Mouse (Mus musculus): ENCODE measurements around the gene Cntfr. TPM values are rescaled to one million over a fixed set of nuclear protein-coding genes. Genes with fewer than 3 reads are reported as not detected.
"Not testable (repeated sequence)": the region's sequence is repeated elsewhere in the genome, so short reads cannot be mapped to it uniquely, and the experiment has no call there.

Cntfr gene
- 1.4 TPM in 2 replicates for polyA plus RNA-seq (2012; rRNA removed)

DNA sequence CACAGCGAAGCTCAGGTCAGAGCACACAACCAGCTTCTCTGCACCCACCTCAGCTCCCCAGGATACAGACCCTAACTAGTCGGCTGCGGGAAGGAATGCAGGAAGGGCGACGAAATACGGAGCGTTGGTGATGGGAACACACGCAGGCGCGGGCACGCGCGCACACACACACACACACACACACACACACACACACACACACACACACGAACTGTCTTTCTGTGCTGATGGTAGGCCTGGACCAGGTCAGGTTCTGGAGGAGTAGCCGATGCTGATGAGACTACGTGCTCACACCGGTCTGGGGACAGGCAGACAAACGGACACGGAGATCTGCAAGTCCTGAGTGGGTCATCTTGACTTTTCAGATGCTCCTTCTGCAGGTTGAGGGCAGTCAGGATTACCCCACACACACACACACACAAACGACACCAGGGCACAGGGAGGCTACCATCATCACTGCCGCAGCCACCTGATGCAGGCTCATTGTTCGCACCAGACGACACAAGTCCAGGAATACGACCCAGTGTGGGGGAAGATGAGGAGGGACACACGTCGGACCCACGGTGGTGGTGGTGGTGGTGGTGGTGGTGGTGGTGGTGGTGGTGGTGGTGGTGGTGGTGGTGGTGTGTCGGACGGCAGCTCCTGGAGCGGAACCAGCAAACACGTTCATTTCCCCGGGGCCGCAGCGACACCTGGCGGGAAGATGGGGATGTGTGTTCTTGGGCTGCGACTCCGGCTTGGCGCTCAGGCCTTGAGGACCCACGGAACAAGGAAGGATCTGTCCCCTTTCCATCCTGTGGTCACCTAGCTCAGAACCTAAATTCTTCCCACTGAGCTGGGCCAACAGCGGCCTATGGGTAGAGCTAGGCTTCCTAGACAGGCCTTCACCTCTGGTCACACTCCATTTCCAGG is at the start of gene Cntfr:
Gene Cntfr, minus strand, starts transcription at position 160 of the 912 bp plus-strand sequence.
- not testable (repeated sequence) for DNase-seq (ENCODE audit: low read depth, low spot score)
- 17% methylated on average over 36 of the region's 40 CpGs for WGBS

DNA sequence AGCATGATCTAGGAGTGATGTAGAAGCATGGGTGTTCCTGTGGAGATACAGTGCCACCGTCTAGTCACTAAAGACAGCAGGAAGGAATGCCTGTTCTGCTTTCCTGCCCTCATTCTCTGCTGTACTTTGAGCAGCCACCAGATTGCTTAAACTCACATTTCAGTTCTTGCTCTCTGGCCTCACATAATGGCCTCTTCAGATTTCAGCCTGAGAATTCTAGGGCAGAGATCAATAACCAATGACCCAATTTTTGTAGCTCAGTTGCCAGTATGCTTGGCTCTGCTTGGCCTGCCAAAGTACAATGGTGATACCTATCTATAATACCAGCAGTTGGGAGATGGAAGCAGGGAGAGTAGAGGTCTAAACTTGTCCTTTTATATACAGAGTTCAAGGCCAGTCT is 48.1 kb upstream of the Cntfr start:
- WGBS, result 83% methylated on average over 1 of the region's 1 CpGs

DNA sequence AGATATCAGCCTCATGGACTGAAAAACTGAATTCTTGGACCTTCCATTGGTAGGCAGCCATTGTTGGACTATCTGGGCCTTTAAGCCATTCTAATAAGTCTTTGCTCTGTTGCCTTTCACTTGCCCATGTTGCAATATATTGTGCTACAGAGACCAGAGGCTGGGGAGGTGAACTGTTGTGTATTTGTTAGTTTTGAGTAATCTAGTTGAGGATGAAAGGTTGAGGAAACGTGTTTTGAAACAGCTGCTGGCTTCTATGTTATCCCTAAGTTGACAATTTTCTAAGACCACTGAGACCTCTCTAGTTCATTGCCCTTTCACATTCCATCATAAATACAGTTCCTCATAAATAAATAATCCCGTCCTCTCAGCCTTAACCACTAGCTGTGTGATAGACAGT is 47.2 kb upstream of the Cntfr start:
- WGBS, result 81% methylated on average over 2 of the region's 2 CpGs
- no peak for DNase-seq (ENCODE audit: low read depth, low spot score)

More for the DNA sequence above, 48.1 kb upstream of the Cntfr start:
- no peak for DNase-seq (ENCODE audit: low read depth, low spot score)

DNA sequence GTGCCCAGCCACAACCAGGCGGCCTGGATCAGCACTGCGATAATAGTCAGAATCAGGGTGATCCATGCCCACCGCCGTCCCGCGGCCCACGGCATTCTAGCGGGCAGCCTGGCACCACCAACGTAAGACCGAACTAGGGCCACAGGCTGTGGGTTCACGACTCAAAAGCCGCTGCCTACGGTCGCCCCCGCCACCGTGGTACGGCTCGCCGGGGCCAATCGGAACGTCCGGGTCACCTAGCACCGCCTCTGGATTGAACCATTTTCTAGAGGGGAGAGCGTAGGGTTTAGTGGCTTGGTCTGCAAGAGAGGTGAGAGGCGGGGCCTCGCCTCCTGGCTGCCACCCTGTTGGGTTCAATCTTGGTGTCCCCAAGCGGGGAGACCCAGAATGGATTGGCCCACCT is 44.3 kb upstream of the Cntfr start:
- DNase-seq (ENCODE audit: low read depth, low spot score), result peak; percentile 73
- WGBS, result under 1% methylated on average over 27 of the region's 27 CpGs

DNA sequence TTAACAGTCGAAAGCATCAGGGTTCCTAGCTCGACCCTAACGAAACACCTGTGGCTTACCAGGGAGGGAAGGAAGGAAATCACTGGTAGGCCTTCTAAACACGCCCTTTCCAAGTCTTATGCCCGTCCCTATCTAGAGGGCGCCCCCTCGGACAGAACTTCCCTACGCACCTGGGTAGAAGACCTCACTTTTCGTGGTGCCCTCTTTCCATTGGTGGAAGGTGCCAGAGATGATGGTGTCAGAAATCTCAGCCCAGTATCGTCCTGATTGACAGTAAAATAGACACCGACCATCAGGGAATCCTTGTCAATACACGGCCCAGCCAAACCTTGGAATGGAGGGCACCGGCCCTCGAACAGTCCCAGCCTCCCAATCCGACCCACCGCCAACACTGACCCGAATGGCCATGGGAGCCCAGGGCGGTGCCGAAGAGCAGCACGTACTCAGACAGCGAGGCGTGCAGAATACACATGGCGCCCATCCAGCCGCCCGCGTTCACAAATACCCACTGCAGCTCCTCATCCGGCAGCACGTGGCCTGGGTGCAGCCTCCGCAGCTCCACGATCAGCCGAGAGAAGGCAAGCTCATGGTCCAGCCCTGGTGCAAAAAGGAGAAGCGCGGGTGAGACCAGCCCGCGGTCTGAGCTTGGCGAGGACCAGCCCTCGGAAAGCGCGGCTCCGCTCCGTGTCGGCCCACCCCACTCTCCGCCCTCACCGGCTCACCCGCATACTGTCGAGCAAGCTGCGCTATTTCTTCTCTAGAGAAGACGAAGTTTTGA is 43.7 kb upstream of the Cntfr start:
- 1% methylated on average over 48 of the region's 48 CpGs for WGBS

DNA sequence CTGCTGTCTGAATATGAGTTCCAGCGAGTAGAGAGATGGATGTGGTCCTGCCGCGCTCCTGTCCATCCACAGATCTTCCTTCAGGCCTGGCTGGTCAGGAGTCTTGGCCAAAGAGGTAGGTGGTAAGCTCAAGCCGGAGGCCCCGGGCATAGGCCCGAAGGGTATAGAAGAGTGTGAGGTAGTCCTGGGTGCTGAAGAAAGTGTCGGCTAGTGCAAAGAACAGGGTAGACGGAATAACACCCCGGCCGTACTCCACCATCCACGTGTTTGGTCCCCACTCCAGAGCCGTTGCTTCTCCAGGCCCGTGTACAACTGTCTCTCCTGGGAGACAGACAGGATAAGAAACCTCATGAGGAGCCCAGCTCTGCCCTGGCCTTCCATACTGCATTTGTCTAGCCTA is 42.4 kb upstream of the Cntfr start:
- WGBS, result 85% methylated on average over 13 of the region's 13 CpGs
- no peak for DNase-seq (ENCODE audit: low read depth, low spot score)

More for the DNA sequence above, 43.7 kb upstream of the Cntfr start:
- DNase-seq (ENCODE audit: low read depth, low spot score), result no peak

DNA sequence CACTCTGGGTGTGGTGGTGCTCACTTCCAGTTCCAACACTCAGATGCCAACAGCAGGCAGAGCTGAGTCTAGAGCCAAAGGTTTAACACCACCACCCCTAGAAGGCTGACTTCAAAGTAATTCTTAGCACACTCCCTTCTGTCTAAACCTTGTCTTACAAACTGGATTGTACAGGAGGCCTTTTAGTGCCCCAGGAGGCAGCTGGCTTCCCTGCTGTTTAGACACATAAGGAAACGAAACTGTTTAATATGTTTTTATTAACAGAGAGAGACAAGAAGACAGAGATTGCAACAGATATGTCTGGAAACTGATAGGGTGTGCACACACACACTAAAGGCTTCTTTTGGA is 41.3 kb upstream of the Cntfr start:
- 25% methylated on average over 1 of the region's 1 CpGs for WGBS

DNA sequence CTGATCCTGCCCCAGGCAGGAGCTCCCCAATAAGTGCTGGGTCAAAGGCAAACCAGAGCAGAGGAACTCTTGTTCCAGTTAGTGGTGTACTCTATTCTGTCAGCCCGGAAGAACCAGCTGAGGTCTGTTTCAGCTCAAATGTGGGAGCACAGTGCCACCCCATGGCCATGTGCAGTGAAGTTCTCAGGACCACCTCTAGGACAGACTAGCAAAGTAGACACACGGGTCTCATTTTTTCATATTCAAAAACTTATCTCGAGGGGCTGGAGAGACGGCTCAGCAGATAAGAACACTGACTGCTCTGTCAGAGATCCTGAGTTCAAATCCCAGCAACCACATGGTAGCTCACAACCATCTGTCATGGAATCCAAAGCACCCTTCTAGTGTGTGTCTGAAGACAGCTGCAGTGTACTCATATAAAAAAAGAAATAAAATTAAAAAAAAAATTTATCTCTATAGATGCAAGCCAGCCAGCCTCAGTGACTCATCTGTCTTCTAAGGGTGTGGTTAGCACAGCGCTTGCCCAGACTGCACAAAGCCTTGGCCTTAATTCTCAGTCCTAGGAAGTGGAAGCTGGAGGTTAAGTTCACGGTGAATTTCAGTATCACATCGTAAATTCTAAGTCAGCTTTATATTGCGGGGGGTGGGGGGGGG is 40.8 kb upstream of the Cntfr start:
- WGBS, result 7% methylated on average over 8 of the region's 8 CpGs
- no peak for DNase-seq (ENCODE audit: low read depth, low spot score)

More for the DNA sequence above, 41.3 kb upstream of the Cntfr start:
- no peak for DNase-seq (ENCODE audit: low read depth, low spot score)

DNA sequence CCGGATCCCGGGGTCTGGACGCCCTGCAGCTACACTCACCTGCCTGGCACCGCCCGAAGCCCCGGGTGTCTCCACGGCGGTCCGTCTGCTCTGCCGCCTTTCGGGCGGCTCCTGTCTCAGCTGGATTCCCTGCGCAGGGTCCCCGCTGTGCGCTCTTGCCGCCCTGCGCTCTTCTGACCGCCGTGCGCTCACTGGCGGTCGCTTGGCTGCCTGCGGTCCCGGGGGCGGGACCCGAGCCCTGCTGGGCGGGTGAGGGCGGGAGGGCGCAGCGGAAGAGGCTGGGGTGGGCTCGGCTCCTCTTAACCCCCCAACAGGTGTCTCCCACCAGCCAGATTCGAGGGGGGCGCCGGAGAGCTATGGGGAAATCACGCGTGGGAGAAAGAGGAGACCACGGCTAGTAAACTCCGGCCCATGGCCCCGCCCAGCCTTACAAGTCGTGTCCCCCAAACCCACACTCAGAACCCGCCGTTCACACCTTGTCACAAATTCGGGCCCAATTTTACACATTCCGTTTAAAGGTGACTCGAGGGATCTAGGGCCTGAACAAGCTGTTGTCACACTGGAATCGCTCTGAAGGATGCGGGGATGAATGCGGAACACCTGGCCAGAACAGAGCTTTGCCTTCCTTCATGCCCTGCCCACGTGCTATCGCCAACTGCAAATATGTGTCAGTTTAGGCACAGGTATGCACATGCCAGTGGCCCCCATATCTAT is 34.3 kb upstream of the Cntfr start, which contains the start of gene Arid3c:
Gene Arid3c, minus strand, starts transcription at position 91 of the 714 bp plus-strand sequence.
- WGBS, result 1% methylated on average over 50 of the region's 50 CpGs
- DNase-seq (ENCODE audit: low read depth, low spot score), result no peak

DNA sequence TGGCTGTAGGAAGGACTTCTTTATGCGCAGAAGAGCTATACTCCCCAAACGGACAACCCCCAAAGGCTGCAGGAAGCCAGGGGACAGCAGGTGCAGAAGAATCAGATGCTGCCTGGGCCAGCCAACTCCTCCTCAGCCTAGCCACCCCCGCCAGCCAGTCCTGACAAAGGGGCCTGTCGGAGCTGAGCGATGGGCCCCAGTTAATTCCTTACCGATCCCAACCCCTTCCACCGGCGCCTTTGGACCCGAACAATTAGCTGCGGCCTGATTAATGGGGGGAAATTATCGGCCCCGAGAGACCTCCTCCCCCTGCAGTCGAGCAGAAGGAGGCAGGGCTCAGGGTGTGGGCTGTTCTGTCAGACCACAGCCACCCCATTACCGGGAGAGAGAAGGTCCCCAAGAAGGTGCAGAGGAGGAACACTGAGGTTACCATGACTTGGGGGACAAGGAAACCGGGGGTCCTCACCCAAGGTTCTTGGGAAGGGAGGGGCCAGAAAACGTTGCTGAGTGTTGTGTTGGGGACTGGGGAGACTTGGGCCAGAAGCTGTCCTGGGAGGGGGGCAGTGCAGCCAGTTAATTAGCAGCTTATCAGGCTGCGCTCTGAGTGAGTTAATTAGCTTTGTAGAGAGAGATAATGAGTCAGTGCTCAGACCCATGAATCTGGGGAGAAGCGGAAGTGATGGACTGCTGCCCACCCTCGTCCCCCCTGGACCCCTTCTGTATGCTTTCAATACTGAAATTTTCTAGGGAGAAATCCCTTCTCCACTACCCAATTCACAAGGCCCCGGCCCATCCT is 30.1 kb upstream of the Cntfr start:
- DNase-seq (ENCODE audit: low read depth, low spot score), result no peak
- WGBS, result 27% methylated on average over 20 of the region's 20 CpGs

DNA sequence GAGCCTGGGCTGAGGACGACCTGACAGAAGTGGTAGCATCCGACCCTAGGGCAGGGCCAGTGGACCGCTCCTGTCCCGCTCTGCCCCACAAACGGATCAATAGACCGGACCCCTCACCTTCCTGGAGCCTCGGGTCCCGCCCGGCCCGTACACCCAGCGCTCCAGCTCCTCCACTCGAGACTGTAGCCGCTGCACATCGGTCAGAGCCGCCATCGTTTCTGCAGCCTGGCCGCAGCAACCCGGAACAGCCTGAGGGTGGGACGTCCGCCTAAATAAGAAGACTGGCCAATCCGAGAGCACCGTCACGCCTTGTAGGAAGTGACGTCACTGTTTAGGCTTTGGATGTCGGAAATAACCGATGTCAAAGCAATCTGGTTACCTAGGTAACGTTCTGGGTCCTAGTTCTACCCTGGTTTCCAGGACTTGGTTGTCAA is 26.0 kb upstream of the Cntfr start, which contains the start of gene Dctn3:
Gene Dctn3, minus strand, starts transcription at position 253 of the 434 bp plus-strand sequence.
- DNase-seq (ENCODE audit: low read depth, low spot score), result peak; percentile 89
- WGBS, result under 1% methylated on average over 27 of the region's 27 CpGs

DNA sequence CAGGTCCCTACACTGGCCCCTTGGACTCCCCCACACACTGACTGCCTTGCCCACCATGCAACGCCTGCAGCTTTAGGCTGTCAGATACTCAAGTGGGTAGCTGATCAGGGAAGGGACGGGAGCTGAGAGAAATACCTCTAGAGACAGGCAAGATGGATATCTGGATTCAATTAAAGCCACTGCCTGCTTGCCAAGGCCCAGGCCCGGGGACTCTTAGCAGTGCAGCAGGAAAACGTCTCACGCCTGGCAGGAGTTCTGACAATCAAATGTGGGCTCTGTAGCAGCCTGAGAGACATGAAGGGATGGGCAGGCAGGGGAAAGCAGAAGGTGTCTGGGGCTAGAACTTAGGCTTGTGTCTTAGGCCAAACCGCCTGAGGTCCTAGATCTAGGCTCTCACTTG is 19.9 kb upstream of the Cntfr start:
- no peak for DNase-seq (ENCODE audit: low read depth, low spot score)
- WGBS, result 88% methylated on average over 6 of the region's 6 CpGs

DNA sequence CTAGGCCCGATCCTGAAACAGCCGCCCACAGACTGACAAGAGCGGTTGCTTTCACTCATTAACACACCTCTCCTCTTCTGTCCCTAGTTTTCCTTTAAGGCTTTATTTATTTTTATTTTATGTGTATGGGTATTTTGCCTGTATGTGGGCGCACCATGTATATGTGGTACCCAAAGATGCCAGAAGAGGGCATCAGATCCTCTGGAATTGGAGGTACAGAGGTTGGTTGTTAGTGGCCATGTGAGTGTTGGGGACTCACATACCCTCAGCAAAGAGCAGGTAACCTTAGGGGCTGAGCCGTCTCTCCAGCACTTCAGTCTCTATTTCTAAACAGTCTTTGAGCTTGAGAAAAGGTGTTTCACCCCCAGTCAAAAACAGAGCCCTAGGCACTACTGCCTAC is 18.7 kb upstream of the Cntfr start:
- 85% methylated on average over 5 of the region's 5 CpGs for WGBS
- no peak for DNase-seq (ENCODE audit: low read depth, low spot score)

DNA sequence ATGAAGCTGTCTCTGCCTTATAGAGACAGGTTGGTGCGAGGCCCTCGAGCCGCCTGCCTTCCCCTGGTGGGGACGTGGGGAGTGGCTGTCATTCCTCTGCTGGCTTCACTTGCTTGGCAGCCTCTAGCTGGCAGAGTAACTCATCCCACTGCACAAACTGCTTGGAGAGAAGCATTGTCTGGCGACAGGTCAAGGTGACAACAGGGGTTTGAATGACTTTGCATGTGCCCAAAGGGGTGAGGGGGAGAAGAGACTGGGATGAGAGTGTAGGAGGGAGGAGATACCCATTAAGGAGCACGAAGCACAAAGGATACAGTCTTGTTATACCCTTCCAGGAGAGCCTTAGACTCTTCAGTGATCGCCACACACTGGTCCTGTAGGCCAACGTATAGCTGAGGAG is 18.2 kb upstream of the Cntfr start:
- DNase-seq (ENCODE audit: low read depth, low spot score), result no peak
- 71% methylated on average over 8 of the region's 8 CpGs for WGBS

DNA sequence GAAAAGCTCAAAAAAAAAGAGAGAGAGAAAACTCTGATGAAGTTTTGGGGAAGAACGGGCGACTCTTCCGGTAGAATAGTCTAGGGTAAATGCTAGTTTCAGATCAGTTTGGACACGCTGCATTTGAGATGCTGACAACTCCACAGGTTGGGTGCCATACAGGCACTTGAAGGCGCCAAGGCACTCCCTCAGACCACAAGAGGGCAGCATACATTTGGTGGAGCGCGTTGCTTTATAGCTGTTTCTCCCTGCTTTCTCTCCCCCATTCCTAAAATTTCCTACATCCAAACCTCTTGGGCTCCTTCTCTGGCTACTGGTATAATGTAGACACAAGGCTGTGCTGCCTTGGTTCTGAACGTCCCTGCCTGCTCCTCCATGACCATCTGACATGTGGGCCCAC is 17.4 kb upstream of the Cntfr start:
- DNase-seq (ENCODE audit: low read depth, low spot score), result no peak
- 12% methylated on average over 8 of the region's 8 CpGs for WGBS

DNA sequence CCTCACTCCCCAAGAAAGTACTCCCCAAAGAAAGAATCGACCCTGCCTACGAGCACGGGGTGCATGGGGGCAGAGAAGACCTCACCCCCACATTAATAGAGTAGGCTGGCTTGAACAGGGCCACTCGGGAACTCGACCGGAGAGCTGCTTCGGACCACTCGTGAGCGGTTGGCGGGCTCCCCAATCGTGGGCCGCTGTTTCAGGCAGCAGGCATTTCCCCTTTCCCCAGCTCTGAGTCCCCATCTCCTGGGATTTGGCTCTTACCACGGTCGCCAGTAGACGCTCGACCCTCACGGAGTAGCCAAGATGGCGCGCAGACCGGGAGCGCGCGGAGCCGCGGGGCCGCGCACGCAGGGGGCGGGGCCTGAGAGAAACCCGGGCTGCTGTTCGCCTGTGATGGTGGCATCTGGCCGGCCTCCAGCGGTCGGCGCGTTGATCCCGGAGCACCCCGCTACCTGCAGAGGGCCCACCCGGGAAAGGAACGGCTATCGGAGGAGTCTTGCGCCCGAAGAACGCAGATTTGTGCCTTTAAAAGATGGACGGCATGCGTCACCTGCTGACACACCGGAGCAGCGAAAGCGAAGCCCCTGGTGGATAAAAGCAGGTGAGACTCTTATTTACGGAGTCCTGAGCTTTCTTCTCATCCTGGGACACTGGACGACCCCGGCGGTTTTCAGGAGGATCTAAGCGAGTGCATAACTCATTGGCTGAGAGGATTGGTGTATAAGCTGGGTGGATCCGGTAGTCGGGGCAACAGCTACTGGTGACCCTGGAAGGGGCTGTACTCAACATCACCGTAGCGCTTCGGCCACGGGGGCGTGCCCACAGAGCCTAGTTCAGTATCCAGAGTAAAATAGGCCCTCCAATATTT is 16.5 kb upstream of the Cntfr start, which contains the start of gene Rpp25l:
Gene Rpp25l, minus strand, starts transcription at position 338 of the 871 bp plus-strand sequence.
- WGBS, result under 1% methylated on average over 61 of the region's 61 CpGs
- no peak for DNase-seq (ENCODE audit: low read depth, low spot score)

DNA sequence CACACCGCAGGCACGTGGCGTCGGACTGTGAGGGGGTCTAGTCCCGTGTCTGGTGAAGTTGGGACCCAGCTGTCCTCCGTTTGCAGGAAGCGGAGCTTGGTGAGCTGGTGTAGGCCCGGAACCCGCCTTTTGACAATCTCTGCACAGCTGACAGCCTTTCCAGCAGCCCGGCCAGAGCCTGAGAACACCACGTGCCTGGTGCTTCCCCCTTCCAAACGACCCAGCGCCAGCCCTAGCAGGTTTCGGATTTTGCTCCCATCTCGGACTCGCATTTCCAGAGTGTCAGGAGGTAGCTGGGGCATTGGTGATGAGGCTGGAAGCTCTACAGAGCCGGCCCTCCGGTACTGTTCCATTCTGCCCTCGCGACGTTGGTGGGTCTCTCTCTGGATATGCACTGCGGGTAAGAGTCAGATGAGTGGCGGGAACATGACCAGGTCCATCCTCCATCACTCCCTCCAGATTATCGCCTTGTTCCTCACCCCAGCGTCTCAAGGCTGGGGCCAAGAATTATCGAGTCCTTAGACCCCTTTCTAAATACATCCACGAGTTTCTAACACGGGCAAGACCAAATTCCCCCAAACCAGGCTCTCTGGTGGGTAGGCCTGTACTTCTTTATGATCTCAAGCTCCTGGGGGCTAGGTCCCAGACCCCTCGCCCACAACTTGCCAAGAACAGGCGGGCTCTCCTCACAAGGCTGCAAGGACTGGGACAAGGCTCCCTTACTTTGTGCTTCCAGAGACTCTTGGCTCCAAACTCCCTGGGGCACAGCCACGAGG is 15.7 kb upstream of the Cntfr start:
- no peak for DNase-seq (ENCODE audit: low read depth, low spot score)
- 19% methylated on average over 31 of the region's 31 CpGs for WGBS
